Mouse (Mus musculus) adrenal gland, postnatal 10 days (tissue): ENCODE results near the gene Fam118a. TPM values are rescaled to one million over a fixed set of nuclear protein-coding genes. Genes with fewer than 3 reads are reported as not detected.
"Not testable (repeated sequence)": the region's sequence is repeated elsewhere in the genome, so short reads cannot be mapped to it uniquely, and the experiment has no call there.

ENCODE experiments used
- DNase-seq: peaks from one replicate; pipeline ENCODE4 v3.0.0; 2021; ENCODE audit warnings: mixed read lengths
- total RNA-seq, 2 experiments: library from RNA; stranded (reverse); gene quantifications; 2 replicates each; pipeline ENCODE4 v1.2.3; 2021

Fam118a gene
- total RNA-seq, 2 experiments from 2014 or later: 14.6 to 15.5 TPM

DNA sequence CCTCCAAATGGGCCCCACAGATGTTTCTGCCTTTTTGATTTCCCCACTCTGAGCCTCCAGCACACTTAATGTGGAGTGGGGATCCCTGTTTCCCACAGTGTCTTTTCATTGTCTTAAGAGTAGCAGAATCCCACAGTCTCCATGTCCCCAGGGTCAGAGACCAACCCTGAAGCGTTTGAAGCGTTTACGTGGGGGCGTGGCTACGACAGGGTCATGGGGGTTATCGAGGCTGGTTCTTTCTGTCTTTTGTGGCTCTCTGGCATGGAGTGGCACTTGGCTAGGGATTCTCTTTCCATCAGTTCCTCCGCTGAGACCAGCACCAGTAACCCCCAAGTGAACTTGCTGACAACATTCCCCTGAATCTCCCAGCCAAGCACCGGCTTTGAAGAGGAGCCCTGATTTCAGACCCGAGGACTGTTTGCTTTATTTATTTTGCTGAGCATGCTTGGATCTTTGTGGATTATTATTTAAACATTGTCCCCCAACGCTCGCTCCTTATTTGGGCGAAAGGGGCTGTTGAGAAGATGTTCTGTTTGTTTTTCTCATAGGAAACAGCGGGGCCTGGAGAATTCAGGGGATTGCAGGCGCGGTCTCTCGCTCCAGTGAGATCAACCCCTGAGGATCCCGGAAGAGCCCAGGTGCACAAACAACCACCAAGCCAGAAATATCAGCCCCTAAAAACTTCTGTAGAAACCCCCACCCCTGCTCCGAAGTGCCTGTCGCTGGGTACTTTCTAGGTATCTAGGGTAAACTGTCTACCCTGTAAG is 16.7 kb upstream of the Fam118a start:
- no peak for DNase-seq

DNA sequence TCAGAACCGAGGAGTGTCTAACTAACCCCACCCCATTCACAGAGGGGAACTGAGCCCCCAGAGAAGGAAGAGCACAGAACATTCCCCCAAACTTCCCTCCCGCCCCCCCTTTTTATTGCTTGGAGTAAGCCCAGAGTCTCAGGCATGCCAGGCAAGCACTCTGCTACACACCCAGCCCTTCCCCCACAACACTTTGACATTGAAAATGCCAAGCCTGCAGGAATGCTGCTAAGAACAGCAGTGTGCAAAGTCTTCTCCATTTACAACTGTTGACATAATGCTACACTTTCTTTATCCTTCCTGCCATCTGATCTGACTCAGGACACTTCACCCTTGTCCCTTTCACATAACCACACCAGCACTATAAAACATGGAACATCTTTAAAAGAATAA is 16.1 kb upstream of the Fam118a start:
- DNase-seq: peak; percentile 35

DNA sequence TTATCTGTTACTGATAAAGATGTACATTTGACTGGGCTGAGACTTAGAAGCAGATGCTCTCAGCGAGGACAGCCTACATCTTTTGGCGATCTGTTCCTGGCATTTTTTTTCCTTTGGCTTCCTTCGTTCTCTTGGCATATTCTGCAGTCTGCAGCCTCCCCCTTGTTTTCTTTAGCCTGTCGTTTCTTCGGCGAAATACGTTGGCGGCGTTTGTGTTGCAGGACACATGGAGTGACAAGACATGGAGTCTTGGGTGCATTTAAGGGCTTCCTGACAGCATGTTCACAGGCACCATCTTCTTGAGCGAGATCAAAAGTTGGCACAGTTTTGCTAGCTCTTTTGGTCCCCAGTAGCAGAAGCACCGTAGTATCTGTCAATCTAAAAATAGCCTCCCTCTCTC is 13.0 kb upstream of the Fam118a start:
- DNase-seq: no peak

DNA sequence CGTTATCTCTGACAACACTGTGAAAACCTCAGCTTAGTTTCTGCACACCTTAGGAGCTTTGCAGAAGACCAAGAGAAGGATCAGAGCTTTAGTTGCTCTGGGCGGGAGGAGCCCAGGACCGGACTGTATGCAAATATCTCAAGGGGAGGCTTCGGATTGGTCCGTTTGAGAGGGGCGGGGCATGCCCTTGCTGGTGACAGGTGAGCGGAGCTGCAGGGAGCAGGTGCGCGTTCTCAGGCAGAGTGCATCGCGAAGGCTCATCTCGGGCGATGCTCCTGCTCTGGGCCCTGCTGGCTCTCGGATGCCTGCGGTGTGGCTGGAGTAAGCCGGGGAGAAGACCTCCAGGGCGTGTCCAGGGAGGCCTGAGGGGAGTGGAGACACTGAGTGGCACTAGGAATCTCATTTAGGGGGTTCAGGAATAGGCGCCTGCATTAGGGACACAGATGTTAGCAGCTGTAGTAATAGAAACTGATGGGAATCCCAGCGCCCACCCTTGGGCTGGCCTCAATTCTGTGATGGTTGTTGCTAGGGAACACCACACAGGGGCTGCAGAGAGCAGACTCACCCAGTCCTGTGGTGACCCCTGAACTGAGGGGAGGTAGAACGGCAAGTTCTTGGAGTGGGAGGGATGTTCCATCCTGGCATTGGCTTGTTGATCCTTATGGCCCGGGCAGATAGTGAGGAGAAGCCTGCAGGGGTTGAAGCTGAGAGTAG is 11.6 kb upstream of the Fam118a start, which contains the start of gene Upk3a:
Upk3a (plus strand) TSS at position 191 of the 714 bp plus-strand sequence.
- no peak for DNase-seq

DNA sequence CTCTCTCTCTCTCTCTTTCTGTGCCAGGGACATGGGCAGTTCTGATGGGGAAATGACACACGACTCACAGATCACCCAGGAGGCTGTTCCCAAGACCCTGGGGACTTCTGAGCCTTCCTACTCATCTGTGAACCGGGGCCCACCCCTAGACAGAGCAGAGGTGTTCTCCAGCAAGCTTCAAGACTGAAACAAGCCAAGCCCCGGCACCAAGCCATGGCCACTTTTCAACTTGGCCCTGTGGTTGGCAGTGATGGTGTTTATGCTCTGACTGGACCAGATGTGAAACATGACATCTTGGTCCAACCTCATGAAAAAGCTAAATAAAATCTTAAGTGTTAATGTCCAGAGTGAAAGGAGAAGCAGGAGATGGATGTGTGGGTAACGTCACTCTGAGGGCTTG is 6.5 kb upstream of the Fam118a start:
- no peak for DNase-seq

DNA sequence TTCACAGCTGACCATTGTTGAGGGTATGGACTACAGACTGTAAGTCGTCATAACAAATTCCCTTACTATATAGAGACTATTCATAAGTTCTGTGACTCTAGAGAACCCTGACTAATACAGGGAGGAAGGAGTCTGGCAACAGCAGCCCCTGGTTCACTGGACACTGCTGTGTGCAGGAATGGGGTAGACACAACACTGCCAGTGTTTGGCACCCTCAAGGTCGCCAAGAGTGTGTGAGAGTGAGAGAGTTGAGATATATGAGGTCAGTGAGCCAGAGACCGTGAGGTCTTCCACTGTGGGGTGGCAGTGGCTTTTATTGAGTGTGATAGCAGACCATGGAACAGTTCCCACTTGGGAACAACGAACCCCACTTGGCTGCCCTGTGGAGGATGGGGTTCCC is 2.6 kb upstream of the Fam118a start:
- DNase-seq: no peak

DNA sequence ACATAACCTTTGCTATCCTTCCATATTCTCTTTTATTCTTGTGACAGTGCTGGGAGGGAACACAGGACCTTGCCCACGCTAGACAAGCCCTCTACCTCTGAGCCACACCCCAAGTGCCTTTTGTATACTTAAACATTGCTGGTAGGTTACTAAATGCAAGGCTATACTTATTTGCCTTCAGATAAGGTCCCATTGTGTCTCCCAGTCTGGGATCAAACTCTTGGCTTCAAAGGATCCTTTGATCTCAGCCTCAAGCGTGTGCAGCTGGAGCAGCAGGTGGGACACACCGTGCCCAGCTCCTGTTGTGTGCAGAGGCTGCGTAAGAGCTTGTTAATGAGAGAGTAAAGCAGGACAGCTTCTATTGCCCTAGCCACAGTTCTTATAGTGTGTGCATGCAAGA is 1.0 kb upstream of the Fam118a start:
- DNase-seq: no peak

DNA sequence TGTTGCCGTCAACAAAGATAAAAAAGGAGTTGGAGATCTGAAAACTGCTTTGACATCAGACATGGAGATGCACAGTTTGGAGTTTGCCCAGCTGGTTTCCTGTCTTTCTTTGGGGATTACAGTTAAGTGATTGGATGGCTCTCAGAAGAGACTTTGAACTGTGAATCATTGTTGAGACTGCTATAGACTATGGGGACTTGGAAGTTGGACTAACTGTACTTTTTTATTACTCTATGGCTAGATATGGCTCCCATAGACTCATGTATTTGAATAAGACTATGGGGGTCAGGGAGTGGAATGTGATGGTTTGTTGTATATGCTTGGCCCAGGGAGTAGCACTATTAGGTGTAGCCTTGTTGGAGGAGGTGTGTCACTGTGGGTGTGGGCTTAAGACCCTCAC is 1.9 kb downstream of the Fam118a start:
- not testable (repeated sequence) for DNase-seq

DNA sequence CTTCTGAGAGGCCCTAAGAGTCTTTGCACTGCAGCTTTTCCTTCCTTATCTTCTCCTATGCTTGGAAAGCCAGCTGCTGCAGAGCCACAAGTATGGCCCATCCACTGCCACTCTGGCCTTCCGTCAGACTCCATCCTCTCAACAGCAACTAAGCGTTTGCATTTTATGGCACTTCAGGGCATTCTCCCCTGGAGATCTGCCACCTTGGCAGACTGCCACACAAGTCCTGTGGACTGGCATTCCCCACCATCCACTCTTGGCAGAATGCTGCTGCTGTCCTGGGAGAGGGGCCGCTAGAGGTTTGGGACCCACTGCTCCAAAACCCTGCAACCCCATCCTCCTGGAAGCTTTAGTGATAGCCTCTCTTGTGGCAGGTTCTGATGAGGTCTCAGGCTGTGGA is 3.1 kb downstream of the Fam118a start:
- DNase-seq: peak; percentile 56

DNA sequence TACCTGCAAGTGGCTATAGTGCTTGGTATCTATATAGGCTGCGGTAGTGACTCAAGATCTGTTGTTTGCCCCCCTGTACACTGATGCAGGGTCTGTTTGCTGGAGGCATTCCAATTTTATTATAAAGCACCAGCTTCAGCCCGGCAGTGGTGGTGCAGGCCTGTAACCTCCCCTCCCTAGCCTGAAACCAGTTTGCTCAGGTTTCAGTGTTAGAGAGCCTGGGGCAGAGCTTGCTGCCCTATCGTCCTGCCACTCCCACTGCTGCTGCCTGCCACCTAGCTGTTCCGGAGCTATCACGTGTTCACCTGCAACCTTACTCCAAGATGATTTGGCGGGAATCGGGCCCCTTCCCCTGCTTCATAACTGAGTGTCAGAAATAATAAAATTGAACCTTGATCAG is 5.2 kb downstream of the Fam118a start:
- not testable (repeated sequence) for DNase-seq

DNA sequence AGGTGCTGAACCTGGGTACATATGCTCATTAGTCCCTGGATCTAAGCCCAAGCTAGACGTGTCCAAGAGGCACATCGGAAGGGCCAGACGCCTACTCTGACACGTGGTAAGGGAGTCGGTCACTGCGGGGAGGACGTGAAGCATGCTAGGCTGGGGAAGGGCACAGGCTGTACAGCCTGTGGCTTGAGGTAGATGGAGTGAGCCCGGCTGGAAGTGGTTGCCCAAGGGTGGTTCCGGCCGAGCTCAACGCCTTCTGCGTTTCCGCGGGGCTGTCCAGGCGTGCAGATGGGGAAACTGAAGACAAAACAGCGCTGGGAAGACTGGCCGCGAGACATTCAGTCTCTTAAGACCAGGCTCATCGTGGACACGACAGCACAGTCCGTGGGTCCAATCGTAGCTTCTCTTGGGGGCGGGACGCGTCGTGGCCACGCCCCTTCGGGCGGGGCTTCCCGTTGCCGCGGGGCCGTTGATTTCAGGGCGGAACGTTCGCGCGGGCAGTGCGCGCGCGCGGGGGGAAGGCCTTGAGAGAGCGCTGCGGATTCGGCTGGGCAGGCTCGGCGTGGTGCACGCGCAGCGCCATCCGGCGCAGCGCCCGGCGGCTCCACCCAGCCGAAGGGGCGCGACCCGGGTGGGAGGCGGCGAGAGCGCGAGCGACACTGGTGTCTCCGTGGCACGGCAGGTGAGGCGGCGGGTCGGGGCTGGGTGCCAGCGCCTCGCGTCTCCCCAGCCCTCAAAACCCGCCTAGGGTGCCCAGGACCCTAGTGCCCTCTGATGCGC is 8.0 kb downstream of the Fam118a start:
- DNase-seq: peak; percentile 99

DNA sequence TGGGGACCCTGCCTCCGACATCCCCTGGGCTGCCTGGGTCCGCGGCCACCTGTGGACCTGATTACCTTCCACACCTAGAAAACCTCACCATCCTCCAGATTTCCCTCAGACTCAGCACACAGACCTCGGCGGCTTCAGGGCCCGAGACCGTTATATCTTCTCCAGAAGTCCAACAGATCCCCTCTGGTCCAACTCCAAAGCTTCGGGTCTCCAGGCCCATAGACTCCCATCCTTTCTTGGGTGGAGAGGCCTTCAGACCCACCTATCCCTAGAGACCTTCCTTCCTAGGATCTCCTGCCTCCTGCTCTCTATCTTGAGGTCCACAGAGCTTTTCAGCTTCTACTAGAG is 8.6 kb downstream of the Fam118a start:
- DNase-seq: no peak

DNA sequence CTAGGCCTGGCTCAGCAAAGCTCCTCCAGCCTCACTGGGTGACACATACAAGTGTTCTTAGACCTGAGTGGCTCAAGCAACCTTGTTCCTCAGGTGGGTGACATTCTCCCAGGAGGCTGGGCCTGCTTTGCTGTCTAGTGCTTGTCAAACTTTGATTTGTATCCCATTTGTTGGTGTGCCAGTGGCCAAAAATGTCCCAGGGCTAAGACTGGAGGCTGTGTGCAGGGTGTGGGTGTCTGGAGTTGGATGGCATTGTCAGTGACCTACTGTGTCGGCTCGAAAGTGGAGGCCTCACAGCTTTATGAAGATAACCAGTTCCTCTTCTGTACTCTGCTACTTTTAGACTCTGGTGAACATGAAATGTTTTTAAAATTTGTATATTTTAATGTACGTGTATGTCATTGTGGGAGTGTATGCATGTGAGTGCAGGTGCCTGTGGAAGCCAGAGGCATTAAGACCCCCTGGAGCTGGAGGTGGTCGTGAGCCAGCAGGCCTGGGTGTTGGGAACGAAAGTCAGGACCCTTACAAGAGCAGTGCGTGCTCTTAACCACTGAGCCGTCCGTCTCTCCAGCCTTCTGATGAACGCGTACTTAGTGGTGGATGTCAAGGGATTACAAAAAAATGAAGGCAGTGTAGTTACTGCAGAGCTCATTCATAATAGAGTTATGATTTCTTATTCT is 12.9 kb downstream of the Fam118a start:
- no peak for DNase-seq

DNA sequence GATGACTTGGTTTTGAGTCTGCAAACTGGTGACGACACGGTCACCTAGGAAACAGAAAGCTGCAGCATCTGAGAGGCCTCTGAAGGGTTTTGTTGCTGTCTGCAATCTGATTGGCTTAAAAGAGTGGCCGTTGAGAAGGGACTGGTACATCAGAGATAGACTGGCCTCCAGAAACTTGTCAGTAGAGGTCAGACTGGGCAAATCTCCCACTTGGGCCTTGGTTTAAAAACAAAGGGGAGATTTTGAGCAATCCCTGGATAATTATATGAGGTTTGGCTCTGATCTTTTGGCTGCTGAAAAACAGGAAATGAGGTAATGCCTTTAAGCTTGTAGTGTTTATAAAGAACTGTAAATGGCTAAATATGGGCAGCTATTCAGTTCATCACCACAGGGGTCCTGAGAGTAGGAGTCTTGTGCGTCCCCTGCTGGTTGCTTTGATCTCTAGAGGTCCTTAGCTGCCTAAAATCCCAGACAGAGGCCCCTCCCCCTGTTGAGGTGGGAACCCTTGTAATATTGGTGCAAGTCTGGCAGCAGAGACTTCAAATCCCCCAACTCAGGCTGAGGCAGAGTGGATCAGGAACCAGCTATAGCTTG is 13.7 kb downstream of the Fam118a start:
- peak; percentile 70 for DNase-seq

DNA sequence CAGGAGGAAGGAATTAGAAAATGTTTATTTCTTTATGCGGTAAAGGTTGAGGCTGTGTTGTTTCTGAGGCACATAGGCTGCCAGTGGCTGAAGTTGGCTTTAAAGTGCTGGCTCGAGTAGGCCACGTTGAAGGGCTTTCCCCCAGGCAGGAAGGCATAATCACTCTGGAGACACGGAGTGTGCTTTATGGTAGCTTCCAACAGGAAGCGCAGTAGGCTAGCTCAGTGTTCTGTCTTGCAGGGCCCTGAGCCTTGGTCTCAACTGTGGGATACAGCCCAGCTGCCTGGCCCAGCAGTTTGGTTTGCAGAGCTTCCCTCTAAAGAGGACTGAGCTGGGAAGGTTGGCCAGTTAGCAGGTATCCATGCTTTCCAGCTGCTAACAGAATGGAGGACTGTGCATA is 14.4 kb downstream of the Fam118a start:
- no peak for DNase-seq

DNA sequence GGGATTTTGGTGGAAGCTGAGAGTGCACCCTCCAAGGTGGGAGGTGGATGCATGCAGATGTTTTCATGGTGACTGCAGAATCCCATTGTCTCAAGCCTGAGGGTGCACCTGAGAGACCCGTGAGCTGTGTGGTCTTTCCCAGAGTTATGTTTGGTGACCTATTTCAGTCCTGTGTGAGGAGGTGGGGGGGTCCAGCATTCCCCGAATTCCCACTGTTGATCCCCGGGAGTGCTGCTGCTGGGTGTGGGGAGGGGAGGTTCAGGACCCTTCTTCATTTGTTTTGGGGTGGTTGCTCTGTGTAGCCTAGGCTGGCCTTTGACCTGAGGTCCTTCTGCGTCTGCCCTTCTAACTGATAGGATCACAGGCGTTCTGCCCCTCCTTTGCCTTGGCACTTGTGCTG is 15.0 kb downstream of the Fam118a start:
- DNase-seq: no peak

DNA sequence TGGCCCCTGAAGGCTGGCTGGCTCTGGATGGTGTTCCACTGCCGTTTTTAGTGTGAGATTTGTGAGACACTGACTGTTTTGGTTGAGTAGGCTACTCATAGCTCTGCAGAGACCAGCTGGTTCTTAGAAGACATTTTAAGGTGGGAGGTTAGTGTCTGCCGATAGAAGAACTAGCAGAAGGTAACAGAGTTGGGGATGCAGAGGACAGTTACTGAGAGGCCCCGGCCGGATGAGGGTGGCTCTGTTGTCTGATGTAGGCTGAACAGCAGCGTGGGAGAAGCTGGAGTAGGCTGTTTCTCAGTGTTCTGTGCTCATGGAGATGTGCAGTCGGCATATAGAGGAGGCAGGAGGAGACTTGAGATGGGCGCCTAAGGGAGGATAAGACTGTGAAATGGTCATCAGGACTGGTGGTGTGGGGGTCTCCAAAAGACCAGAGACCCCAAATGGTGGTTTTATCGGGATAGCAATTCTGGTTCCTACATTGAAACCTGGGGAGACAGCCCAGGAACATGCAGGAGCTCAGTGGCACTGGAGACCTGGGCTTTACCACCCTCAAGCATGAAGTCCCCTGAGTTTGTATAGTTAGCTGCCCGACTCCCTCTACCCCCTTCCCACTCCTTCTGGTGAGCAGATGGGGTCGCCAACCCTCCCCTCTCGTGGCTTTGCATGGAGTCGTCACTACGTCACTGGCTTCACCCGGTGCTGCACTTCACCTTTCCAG is 17.6 kb downstream of the Fam118a start:
- DNase-seq: no peak

DNA sequence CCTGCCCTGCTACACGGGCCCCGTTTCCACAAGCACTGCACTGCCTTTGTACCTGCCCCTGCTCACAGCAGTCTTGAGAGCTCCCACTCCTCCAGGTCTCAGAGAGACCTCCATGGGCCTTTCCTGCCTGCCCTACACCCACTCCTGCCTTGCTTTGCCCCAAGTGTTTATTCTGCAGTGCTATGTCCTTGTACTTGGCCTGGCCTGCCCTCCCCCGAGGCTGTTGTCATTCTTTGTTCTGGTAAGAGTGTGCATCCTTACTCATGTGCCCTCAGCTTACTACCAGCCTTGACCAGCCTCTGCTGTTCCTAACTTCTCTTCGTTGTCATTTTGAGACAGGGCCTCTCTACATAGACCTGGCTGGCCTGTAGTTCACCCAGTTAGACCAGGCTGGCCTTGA is 19.1 kb downstream of the Fam118a start:
- peak; percentile 34 for DNase-seq

DNA sequence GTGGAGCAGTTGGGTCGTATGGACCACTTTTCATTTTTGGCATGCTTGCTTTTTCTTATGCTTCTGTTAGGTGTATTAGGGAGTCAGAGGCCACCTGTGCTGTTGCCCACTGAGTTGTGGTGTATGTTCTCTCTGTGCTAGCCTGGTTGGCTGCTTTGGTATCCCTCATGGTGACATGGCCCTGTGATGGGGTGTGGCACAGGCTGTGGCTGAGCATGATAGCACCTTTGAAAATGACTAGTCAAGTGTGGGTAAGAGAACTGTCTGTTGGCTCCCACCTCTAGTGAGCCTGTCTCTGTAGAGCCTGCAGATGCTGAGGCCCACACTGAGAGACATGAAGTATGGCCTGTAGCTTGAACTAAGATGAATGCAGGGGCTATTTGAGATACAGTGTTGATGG is 21.0 kb downstream of the Fam118a start:
- no peak for DNase-seq

DNA sequence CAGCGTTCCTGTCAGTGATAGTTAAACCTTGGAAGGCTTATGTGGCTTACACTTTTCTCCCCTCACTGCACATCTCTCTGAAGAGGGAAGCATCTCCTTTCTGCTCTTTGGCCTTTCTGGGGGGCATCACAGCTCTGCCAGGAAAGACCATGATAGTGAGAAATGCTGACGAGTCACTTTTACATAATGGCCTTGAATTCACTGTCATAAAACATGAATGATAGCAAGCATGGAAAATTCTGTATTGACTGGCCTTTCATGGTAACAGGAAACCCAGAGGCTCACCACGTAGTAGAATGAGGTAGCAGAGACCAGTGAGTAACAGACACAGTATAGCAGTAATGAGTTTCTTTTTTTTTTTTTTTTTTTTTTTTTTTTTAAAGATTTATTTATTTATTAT is 25.4 kb downstream of the Fam118a start:
- no peak for DNase-seq

DNA sequence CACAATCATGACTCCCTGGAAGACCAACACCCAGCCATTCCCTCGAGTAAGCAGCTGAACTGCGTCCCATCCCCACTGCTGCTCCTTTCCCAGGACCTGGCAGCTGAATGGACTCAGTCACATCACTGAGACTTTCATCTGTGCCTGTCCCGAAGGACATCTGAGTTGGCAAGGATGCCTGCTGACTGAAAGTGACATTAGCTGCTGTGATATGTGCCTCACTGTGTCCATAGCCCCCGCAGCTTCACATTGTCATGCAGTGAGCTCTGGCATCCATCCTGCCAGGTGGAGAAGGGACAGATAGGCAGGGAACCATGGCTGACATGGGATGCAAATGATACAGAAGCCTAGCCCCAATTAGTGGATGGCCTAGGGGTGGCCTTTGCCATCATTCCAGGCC is 26.4 kb downstream of the Fam118a start:
- peak; percentile 46 for DNase-seq

DNA sequence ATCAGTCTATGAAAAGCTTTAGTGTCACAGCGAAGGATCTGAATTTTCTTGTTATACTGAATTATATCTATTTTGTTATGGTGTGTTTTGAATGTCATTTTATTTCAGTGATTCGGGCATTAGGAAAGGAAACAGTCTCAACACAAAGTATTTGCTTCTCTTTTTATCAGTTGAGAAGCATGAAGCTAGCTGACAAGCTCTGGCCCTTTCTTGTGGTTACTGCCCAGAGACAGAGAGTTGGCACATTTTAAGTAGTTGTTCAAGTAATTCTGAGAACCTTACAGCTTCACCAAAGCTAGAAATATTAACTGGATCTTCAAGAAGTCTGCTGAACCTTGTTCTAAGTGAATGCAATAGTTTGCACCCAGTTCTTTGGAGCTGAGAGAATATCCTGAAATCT is 34.7 kb downstream of the Fam118a start:
- DNase-seq: no peak
